Mouse (Mus musculus): Measurements from ENCODE around the gene Hacl1.

DNA sequence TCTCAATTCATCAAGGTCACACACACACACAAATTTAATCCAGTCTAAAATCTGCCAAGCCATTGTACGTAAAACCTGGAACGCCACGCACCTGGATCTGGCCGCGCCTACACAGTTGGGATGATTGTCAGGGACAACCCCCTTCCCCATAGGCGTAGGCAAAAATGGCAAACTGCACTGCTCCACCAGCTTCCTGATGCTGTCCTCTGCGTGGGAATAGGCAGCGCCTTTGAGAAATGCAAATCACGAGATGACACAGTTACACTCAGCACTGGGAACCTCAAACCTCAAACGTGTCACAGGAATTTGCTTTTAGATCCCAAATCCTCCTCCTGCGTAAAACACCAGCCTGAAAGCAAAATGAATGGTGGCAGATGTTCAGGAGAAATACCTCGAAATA, 18.3 kb downstream of the Hacl1 start:
- TF ChIP-seq CTCF (IDR thresholded peaks at IDR 0.05; ENCODE audit: control insufficient read depth, insufficient read depth, low read length) (no peak), POLR2A (IDR thresholded peaks at IDR 0.05; ENCODE audit: borderline replicate concordance, control insufficient read depth, low read depth, low read length) (no peak)
